Mouse (Mus musculus): ENCODE results near the gene Pole3. TPM values are rescaled to one million over a fixed set of nuclear protein-coding genes. Genes with fewer than 3 reads are reported as not detected.
A peak's percentile ranks its signal among the peaks of the same experiment; 100 is the strongest.

The Pole3 gene
- polyA plus RNA-seq, 1 experiment from 2014 or later, result 38.0 TPM

DNA sequence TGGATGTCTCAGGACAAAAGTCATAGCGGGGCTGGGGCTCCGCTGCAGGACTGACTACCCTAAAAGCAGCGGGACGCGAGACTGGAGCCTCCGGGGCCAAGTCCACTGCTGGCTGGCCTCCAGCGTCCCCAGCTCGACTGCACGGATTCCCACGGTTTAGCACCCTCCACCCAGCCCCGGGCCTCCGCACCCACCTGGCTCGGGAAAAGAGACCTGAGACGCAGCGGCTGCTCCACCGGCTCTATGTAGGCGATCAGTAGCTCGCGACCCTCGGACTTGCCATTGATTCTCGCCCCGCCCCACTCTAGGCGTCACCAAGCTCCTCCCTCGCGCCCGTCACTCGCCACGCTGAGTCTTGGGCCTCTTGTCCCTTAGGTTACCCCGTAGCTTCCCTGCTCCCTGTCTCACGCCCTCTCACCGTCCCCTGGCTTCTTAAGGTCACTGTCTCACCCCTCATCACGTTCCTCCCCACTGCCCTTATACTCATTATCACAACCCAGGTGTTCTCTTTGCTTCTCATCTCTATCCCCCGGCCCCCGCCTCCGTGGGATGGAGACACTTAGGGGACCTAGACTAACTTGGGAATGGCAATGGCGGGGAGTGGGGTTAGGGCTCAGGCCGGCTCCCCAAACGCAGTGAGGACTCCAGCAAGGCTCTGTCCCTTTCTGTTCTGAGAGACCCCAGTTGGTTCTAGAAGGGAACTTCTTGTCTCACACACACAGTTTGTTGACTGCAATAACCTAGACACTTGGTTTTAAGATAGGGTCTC lies 22.7 kb downstream of the Pole3 start:
- no peak for TF ChIP-seq CTCF (IDR thresholded peaks at IDR 0.05; ENCODE audit: low read depth)
- Histone ChIP-seq H3K27ac (ENCODE audit: low read depth, low read length) (peak overlapping the region; percentile 97), H3K9ac (ENCODE audit: low read depth, low read length) (peak overlapping the region; percentile 90), H3K27me3 (replicated peaks; ENCODE audit: control insufficient read depth, insufficient read depth, low read length) (no peaks in the 10 kb centered on the region), H3K4me1 (replicated peaks; ENCODE audit: control insufficient read depth, insufficient read depth, low read length) (peaks cover 9% of the 10 kb centered on the region; the same call in 1 of the 2 replicates), H3K4me3 (ENCODE audit: low read depth, low read length) (peak overlapping the region; percentile 88), H3K36me3 (ENCODE audit: control insufficient read depth, insufficient read depth) (peaks cover 17% of the 10 kb centered on the region), H3K4me2 (replicated peaks; ENCODE audit: low read depth) (peak overlapping the region; percentile 67), H3K9me3 (ENCODE audit: control insufficient read depth) (no peaks in the 10 kb centered on the region)
- ATAC-seq, result peak; percentile 83
- WGBS, result 1% methylated on average over 37 of the region's 38 CpGs

GRCm38 (mm10) chr4:62501534-62501933 lies 23.3 kb downstream of the Pole3 start:
- no peak for ATAC-seq
- WGBS, result under 1% methylated on average over 7 of the region's 7 CpGs
- TF ChIP-seq CTCF (IDR thresholded peaks at IDR 0.05; ENCODE audit: low read depth), result no peak

DNA sequence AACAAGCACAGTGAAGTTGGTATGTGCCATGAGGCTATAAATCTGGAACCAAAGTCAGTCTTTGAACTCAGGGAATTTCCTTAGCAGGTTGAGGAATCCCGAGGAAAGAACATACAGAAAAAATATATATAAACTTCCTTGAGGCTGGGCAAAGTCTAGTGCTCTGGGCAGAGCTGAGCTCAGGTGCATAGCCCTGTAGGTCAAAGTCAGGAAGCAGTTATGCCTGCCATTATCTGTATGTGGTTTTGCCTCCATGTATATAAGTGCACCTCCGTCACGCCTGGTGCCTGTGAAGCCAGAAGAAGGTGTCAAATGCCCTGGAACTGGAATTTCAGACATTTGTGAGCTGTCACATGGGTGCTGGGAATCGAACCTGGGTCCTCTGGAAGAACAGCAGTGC lies 24.1 kb downstream of the Pole3 start:
- peaks cover 16% of the 10 kb centered on the region for H3K36me3 ChIP-seq (ENCODE audit: control insufficient read depth, insufficient read depth)
- peak overlapping the region; percentile 67 for H3K4me2 ChIP-seq (replicated peaks; ENCODE audit: low read depth)
- H3K9me3 ChIP-seq (ENCODE audit: control insufficient read depth), result no peaks in the 10 kb centered on the region
- H3K4me1 ChIP-seq (replicated peaks; ENCODE audit: control insufficient read depth, insufficient read depth, low read length), result peaks cover 9% of the 10 kb centered on the region; the same call in 1 of the 2 replicates
- peak overlapping the region; percentile 97 for H3K27ac ChIP-seq (ENCODE audit: low read depth, low read length)
- peak; percentile 72 for ATAC-seq
- TF ChIP-seq CTCF (IDR thresholded peaks at IDR 0.05; ENCODE audit: low read depth), result no peak
- no peak overlapping the region; the same call in 1 of the 2 replicates for H3K9ac ChIP-seq (ENCODE audit: low read depth, low read length)
- WGBS, result 38% methylated on average over 4 of the region's 4 CpGs
- peak overlapping the region; percentile 88; the same call in 1 of the 2 replicates for H3K4me3 ChIP-seq (ENCODE audit: low read depth, low read length)
- no peaks in the 10 kb centered on the region for H3K27me3 ChIP-seq (replicated peaks; ENCODE audit: control insufficient read depth, insufficient read depth, low read length)

More at GRCm38 (mm10) chr4:62501534-62501933, 23.3 kb downstream of the Pole3 start:
- H3K27ac ChIP-seq (ENCODE audit: low read depth, low read length), result peak overlapping the region; percentile 97
- peaks cover 14% of the 10 kb centered on the region for H3K36me3 ChIP-seq (ENCODE audit: control insufficient read depth, insufficient read depth)
- H3K4me2 ChIP-seq (replicated peaks; ENCODE audit: low read depth), result peak overlapping the region; percentile 67
- H3K9me3 ChIP-seq (ENCODE audit: control insufficient read depth), result no peaks in the 10 kb centered on the region
- H3K4me3 ChIP-seq (ENCODE audit: low read depth, low read length), result peak overlapping the region; percentile 88
- peaks cover 9% of the 10 kb centered on the region; the same call in 1 of the 2 replicates for H3K4me1 ChIP-seq (replicated peaks; ENCODE audit: control insufficient read depth, insufficient read depth, low read length)
- peak overlapping the region; percentile 90 for H3K9ac ChIP-seq (ENCODE audit: low read depth, low read length)
- H3K27me3 ChIP-seq (replicated peaks; ENCODE audit: control insufficient read depth, insufficient read depth, low read length), result no peaks in the 10 kb centered on the region

DNA sequence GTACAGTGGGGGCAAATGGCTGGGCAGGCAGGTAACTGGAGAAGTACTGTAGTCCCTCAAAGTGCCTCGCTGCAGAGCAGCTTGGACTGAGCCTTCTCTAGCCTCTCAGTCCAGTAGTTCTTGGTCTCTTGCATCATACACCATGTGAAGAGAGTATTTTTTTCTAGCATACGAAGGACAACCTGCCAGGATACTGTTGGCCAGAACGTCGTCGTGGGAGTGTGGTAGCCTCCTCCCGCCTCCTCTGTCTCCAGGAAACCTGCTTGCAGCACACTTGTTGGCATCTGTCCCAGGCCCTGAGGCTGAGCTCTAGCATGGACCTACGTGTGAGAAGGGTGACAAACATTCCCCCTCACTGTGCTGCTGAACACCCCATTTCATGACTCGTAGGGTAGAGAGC lies 28.1 kb downstream of the Pole3 start:
- Histone ChIP-seq H3K27ac (ENCODE audit: low read depth, low read length) (peak overlapping the region; percentile 35), H3K4me3 (ENCODE audit: low read depth, low read length) (no peak overlapping the region), H3K36me3 (ENCODE audit: control insufficient read depth, insufficient read depth) (peaks cover 17% of the 10 kb centered on the region), H3K27me3 (replicated peaks; ENCODE audit: control insufficient read depth, insufficient read depth, low read length) (no peaks in the 10 kb centered on the region), H3K4me1 (replicated peaks; ENCODE audit: control insufficient read depth, insufficient read depth, low read length) (0 out of 2 replicates have a peak, but pooled peaks cover 2% of the 10 kb centered on the region), H3K4me2 (replicated peaks; ENCODE audit: low read depth) (no peak overlapping the region), H3K9ac (ENCODE audit: low read depth, low read length) (no peak overlapping the region), H3K9me3 (ENCODE audit: control insufficient read depth) (no peaks in the 10 kb centered on the region)
- no peak for TF ChIP-seq CTCF (IDR thresholded peaks at IDR 0.05; ENCODE audit: low read depth)
- no peak for ATAC-seq
- 34% methylated on average over 8 of the region's 8 CpGs for WGBS

DNA sequence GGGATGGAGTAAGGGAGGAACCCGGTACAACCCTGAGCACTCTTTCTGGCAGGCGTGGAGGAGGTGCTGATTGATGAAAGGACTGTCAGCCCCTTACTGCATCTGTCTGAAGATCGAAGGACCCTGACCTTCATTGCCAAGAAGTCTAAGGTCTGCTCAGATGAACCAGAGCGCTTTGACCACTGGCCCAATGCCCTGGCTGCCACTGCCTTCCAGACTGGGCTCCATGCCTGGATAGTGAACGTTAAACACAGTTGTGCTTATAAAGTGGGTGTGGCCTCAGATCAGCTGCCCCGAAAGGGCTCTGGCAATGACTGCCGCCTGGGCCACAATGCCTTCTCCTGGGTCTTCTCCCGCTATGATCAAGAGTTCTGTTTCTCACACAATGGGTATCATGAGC lies 28.9 kb downstream of the Pole3 start:
- no peak for TF ChIP-seq CTCF (IDR thresholded peaks at IDR 0.05; ENCODE audit: low read depth)
- Histone ChIP-seq H3K27ac (ENCODE audit: low read depth, low read length) (peak overlapping the region; percentile 15; the same call in 1 of the 2 replicates), H3K4me3 (ENCODE audit: low read depth, low read length) (no peak overlapping the region), H3K9ac (ENCODE audit: low read depth, low read length) (no peak overlapping the region), H3K4me2 (replicated peaks; ENCODE audit: low read depth) (no peak overlapping the region), H3K27me3 (replicated peaks; ENCODE audit: control insufficient read depth, insufficient read depth, low read length) (no peaks in the 10 kb centered on the region), H3K9me3 (ENCODE audit: control insufficient read depth) (no peaks in the 10 kb centered on the region), H3K4me1 (replicated peaks; ENCODE audit: control insufficient read depth, insufficient read depth, low read length) (0 out of 2 replicates have a peak, but pooled peaks cover 2% of the 10 kb centered on the region), H3K36me3 (ENCODE audit: control insufficient read depth, insufficient read depth) (peaks cover 21% of the 10 kb centered on the region)
- no peak for ATAC-seq
- 60% methylated on average over 8 of the region's 8 CpGs for WGBS

DNA sequence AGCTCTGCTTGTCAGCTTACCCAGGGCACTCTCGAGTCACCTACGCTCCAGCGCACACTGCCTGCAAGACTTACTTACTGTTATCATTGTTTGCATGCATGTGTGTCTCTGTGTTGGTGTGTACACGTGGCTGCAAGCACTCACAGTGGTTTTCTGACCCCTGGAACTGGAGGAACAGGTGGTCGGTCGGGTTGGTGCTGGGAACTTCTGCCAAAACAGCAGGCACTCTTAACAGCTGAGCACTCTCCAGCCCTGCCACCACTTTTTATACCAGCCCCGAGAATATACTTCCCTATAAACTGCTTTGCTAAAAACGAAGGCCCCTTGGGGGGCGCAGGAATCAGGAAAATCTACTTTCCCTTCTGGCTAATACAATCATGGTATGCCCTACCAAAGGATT lies 30.6 kb downstream of the Pole3 start:
- Histone ChIP-seq H3K27ac (ENCODE audit: low read depth, low read length) (peak overlapping the region; percentile 7; the same call in 1 of the 2 replicates), H3K4me3 (ENCODE audit: low read depth, low read length) (no peak overlapping the region), H3K9me3 (ENCODE audit: control insufficient read depth) (no peaks in the 10 kb centered on the region), H3K4me2 (replicated peaks; ENCODE audit: low read depth) (no peak overlapping the region), H3K27me3 (replicated peaks; ENCODE audit: control insufficient read depth, insufficient read depth, low read length) (no peaks in the 10 kb centered on the region), H3K4me1 (replicated peaks; ENCODE audit: control insufficient read depth, insufficient read depth, low read length) (no peaks in the 10 kb centered on the region), H3K9ac (ENCODE audit: low read depth, low read length) (no peak overlapping the region), H3K36me3 (ENCODE audit: control insufficient read depth, insufficient read depth) (peaks cover 15% of the 10 kb centered on the region)
- no peak for ATAC-seq
- no peak for TF ChIP-seq CTCF (IDR thresholded peaks at IDR 0.05; ENCODE audit: low read depth)
- 66% methylated on average over 9 of the region's 9 CpGs for WGBS
